Mouse (Mus musculus): Measurements from ENCODE around the gene Rps6kb2.

- TF ChIP-seq CTCF (IDR thresholded peaks at IDR 0.05; ENCODE audit: borderline replicate concordance, insufficient read depth, low read depth, low read length), result no peak
- no peak for TF ChIP-seq POLR2A (IDR thresholded peaks at IDR 0.05; ENCODE audit: borderline replicate concordance, insufficient read depth, low read length)
These were observed 48.9 kb upstream of the Rps6kb2 start for GRCm38 (mm10) chr19:4211891-4212588.

Data from cerebellum, adult 2 months (tissue).